Mouse (Mus musculus) yolk sac, embryonic 10.5 days (tissue): ENCODE measurements around the gene F12.

Experiments used
- DNase-seq: peaks from one replicate; pipeline ENCODE4 v3.0.0-alpha.2; 2017; ENCODE audit warnings: low spot score

Gene F12

DNA sequence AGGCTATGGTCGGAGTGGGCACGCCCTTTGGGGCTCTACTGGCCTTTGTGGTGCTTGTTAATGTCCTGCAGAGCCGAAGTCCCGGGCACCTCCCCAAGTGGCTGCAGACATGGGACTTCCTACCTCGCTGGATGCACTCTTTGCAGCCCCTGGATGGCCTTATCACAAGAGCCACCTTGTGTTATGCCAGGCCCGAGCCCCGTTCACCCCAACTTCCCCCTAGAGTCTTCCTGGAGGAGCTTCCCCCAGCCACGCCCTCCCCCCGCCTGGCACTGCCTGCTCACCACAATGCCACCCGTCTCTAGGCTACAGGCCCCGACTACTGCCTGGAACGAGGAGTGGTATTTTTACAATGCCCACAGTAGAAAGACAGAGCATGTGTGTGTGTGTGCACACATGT lies 13.3 kb downstream of the F12 start:
- no peak for DNase-seq

DNA sequence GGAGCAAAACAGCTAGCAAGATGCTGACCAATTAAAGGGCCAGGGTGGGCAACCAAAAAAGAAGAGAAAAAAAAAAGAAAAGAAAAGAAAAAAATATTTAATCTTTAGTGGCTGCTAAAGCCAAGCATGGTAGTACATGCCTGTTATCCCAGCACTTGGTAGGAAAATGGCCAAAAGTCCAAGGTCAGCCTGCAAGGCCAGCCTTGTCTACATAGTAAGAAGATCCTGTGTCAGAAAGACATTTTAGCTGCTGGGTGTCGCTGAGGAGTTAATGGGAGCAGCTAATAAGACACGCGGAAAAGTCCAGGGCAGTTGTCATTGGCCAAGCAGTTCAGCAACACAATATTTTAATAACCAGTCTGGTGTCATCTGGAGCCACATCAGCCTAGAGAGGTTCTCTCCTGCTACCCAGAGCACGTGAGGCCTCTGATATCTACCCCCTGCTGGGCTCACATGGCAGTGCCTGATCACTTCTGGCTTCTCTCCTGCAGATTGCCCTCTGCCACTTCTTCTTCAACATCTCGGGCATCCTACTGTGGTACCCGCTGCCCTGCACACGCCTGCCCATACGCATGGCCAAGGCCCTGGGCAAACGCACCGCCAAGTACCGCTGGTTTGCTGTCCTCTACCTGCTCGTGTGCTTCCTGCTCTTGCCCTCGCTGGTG lies 13.8 kb downstream of the F12 start:
- DNase-seq = no peak

DNA sequence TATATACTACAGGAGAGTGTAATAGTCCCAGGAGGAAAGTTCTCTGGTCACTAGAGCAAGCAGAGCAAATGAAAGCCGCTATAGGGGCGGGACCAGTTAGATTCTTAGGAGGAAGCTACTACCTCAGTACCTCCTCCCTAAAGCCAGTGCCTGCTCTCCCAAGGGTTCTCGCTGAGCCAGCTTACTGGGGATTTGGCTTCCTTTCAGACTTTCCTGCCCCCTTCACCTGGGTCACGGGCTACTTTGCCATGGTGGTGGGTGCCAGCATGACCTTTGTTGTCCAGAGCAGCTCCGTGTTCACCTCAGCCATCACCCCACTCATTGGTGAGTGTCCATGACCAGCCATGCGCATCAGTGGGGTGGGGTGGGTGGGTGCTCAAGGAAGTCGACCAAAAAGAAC lies 14.8 kb downstream of the F12 start:
- DNase-seq = no peak

DNA sequence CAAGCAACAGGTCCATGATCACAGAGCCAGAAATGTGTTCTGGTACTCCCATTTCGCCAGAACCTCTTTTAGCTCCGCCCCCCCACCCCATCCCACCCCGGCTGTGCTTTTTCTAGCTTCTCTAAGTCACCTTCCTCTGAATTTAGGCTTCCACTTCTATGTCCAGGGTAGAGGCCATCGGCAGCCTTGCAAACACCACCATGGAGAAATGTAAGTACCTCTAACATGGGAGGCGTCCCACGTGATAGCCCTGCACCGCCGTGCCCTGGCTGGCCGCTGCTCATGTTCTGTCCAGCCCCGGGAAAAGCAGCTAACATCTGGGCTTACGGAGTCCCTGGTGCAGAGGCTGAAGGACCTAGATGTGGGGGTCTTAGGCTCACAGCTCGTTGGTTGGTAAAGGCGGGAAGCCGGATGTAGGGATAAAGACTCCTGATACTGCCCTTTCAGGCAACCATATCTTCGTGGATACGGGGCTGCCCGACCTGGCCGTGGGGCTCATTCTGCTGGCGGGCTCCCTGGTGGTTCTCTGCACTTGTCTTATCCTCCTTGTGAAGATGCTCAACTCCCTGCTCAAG lies 18.0 kb downstream of the F12 start:
- DNase-seq = no peak

DNA sequence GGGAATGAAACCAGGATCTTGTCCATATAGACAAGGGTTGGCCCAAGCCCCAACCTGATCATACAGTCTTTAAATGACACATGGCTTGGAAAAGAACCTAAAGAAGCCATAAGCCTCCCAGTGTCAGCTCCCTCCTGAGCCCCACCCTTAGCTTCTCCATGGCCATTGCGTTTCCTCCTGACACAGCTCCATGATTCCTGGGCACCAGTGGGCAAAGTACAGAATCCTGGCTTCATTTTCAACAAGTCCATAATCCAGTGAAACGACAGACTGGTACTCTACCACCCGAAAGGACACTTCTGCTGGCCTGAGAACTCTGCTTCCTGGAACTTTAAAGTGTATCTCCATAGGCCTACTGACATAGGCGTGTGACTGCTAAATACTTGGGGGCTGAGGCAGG lies 19.3 kb downstream of the F12 start:
- no peak for DNase-seq

DNA sequence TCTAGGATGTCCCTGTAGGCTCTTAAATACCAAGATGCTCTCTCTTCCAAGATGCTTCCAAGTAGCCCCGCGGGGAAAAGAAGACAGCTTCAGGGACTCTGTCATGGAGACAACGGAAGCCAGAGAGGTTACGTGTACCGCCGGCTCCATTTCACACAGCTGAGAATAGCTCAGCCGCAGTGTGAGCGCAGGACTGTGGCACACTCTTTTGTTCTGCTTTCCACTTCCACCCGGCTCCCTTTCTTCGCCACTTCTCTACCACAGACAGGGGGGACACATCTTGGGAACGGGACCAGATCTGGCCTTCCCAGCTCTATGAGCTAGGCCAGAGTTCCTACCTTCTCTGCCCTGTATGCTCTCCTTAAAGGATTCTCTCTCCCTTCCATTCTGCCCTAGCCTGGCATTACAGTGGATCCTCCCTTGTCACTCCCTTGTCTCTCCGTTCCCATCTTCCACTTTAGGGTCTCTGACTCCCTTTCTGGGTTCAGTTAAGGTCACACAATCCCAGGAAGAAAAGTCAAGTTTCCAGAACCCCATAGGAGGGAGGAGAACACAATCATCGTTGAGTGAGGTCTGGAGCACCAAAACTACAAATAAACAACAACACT lies 20.7 kb downstream of the F12 start:
- no peak for DNase-seq

DNA sequence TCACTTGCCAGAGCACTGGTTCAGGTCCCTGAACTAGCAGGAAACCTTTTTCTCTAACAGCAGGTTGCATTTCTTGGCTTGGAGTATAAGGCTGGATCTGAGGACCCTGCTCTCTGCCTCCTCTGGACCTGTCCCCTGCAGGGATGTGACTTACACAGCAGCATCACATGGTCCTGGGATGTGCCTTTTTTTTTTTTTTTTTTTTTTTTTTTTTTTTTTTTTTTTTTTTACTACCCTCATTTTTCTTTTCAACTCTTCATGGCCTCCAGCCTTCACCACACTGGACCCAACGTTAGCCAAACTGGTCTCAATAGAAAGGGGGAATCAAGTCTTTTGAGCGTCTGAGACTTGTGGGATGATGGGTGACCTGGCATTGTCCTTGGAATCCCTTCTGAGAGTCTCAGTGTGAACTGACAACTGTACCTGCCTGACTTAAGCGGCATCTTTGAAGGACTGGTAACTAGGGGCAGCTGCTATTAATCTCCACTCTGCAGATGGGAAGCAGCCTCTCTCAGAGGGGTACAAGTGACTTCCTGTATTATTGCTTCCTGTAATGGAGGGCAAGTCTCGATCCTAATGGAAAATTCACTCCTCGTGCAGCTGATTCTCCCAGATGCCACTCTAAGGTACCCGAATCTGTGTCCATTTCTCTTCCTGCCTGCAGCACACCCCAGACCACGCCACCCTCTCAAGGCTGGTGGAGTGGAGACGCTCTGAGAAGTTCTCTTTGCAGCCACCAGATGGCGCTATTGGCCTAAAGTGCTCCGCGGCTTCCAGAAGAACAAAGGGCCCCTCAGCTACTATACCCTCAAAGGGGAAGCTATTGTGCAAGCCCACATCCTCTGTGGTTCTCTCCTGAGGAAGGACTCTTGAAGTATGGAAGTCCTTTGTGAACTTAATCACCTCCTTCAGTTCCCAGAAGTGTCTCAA lies 21.5 kb downstream of the F12 start:
- peak; percentile 57 for DNase-seq

DNA sequence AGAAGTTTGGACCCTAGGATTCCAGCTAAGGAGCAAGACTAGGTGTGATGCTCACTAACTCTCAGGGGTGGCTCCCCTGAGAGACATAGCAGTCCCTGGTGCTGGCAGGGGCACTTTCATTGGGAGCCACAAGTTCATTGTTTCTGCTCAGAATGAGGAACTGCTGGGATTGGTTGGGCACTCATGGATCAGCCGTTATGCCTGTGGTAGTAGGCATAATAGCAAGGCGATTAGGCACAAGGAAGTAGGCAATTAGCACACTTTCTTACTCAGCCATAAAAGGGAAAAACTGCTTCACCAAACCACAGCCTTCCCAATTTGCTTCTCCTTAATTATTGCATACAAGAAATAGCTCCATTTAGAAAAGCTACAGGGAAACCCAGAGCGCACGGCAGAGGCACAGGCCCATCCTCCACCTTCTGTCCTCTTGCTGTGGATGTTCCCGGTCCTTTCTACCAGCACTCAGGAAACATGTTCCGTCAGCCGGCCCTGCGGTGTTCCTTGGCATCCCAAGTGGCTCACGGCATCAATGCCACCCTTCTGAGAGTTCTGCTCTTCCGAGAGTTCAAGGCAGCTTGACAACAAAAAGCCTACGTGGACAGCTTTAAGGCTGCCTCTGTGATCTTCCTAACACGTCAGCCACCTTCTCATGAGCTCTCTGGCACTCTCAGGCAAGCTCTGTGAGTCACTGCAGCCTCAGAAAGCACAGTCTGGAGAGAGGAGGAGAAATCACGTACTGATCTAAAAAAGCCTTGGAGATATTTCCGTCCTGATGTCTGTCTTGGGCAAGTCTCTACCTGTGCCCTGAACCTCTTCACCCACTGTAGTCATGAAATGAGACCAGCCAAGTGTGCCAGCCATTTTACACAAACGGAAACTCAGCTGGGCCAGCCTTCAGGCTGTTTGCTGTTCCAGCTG lies 22.4 kb downstream of the F12 start:
- no peak for DNase-seq

DNA sequence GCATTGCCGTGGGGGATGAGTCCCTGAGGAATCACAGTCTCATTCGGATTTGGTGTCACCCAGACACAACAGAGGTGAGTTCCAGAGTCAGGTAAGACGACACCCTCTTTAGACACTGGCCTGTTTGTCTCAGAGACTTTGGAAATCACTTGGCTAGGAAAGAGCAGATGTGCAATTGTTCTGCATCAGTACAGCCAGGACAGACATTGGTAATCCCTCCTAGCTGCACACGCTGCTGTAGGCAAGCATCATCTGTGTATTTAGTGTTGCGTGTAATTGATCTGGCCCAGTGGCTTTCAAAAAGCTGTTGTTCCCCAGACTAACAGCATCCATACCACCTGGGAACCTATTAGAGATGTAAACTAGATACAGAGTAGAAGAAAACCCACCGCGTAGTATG lies 23.3 kb downstream of the F12 start:
- DNase-seq = no peak

DNA sequence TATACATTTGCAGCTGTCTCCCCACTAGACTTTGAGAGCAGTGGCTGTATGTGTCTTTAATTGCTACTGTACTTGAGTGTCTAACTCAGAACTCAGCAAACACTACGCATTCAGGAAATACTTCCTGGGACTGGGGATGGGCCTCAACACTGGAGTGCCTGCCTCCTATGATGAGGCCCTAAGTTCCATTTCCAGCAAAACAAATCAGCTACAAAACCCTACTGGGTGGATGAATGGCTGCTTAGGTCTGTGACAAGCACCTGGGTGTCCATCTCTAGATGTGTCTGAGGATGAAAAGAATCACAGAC lies 26.6 kb downstream of the F12 start:
- no peak for DNase-seq

DNA sequence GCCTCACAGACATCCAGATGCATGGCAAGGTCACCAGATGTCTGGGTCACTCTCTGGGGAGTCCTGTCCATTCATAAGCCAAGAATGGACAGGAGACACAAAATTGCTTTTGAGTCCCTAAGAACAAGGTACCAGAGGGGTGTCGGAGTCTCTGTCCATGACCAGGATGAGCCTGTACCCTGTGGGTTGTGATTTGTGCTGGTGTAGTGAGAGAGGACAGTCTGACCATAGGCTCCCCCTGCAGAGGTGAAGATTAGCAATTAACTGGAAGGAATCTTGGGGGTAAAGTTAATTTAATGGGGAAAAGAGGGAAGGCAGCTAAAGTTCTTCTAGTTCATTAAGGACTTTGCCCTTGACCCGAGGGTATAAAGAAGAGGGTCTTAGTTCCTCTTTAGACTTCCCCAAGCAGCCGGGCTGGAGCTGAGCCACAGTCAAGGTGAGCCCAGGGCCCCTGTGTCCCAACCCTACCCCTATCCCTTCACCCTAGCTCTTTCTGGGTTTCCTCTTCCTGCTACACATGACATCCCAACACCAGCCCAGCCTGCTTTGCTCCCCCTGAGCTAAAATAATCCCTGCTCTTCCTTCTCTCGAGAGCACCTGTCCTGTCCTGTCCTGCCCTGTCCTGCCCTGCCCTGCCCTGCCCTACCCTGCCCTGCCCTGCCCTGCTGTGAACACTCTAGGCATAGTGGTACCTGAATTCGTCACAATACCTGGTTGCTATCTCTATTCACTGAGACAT lies 27.1 kb downstream of the F12 start:
- DNase-seq = no peak

DNA sequence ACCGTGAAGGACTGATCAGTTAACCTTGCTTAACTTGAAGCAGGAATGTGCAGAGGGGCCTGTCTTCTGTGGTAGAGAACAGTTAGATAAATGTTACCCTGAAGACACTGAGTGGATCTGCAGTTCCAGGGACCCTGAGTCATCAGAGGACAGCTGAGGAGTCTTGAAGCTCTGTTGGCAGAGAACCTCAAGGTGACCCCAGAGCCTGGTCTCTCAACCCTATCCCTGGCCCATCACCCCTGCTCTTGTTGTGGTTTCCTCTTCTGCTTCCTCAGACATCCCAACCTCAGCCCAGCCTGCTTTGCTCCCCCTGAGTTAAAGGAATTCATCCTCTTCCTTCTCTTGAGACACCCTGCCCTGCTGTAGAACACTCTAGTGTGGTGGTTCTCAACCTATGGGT lies 28.5 kb downstream of the F12 start, which contains the start of gene Slc34a1:
TSS of gene Slc34a1 (plus strand) at position 100 of the 400 bp plus-strand sequence.
- DNase-seq = no peak

DNA sequence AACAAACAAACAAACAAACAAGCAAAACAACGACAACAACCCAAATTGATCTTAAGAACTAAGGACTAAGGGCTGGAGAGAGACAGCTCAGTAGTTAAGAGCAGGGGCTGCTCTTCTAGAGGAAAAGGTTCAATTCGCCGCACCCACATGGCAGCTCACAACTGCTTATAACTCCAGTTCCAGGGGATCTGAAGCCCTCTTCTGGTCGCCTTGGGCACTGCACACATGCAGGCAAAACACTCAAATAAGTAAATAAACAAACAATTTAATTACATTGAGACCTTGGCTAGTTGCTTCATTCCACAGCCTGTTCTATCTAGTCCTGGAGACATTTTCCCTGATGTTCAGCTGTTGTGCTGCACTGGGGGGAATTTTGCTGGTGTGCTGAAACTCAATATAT lies 33.7 kb downstream of the F12 start:
- no peak for DNase-seq

DNA sequence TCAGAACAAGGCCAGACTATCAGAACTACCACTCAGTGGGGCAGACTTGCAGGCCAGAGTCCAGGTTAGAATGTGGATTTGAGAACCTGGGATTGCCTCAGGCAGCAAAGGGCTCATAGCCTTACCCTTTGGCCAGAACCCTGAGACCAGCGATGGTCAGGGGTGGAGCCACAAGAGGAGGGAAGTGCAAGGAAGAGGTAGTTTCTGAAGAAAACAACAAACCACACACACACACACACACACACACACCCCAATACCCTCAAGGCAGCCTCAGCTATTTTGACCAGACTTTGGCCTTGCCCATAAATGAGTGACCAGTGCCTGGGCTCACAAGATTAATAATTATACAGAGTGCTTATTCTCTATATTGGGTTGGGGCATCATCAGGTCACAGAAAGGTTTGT lies 35.0 kb downstream of the F12 start:
- DNase-seq = peak; percentile 93

DNA sequence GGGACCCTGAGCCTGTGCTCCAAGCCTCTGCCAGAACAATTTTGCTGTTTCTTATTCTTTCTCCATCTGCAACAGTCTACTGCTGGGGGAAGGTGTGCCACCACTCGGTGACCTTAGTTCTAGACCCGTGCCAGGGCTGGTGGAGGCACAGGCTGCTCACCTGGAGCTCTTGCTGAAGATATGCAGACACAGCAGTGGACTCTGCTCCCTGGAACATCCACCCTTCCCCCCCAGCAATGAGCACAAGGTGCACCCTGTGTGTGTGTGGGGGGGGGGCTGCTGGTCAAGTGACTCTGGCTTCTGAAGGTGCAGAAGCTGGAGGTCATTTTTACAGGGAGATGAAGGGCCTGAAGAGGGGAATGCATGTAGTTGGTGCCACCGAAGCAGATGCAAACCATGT lies 35.9 kb downstream of the F12 start:
- peak; percentile 88 for DNase-seq

DNA sequence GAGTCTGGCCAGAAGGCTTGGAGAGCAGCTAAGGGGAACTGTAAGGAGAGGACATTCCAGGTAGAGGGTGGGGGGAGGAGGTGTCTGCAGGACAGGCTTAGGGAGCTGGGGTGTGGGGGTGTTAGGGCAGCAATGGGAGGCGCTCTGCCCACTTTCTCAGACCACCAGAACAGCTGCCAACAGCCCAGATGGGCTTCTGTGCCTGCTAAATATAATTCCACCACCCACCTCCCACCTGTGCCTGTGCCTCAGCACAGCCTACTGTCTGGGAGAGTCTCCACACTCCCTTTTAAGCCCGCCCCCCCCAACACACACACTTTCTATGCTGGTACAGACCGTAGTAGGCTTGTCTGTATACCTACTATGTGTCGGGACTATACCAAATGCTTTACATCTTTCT lies 44.8 kb downstream of the F12 start:
- DNase-seq = no peak

DNA sequence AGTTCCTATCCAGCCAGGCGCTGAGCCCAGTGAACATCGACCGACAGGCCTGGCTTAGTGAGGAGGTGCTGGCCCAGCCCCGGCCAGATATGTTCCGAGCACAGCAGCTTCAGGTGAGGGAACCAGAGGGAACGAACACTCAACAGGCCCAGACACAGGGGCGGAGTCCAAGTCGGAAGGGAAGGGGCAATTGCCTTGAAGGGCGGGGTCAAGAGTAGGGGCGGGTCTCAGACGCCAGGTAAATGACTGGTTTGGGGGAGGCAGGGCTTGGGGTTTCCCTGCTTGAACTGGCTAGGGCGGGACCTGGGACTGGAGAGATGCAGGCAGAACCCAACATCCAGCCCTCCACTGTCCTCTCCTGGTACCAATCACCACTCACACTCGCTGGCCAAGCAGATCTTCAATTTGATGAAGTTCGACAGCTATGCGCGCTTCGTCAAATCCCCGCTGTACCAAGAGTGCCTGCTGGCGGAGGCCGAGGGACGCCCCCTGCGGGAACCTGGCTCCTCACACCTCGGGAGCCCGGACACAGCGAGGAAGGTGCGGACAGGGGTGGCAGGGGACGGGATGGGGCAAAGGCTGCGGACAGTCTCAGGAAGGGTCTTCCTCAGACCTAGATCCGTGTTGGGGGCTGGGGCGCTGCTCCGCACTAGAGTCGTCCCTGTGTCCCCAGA lies 47.5 kb downstream of the F12 start:
- no peak for DNase-seq

DNA sequence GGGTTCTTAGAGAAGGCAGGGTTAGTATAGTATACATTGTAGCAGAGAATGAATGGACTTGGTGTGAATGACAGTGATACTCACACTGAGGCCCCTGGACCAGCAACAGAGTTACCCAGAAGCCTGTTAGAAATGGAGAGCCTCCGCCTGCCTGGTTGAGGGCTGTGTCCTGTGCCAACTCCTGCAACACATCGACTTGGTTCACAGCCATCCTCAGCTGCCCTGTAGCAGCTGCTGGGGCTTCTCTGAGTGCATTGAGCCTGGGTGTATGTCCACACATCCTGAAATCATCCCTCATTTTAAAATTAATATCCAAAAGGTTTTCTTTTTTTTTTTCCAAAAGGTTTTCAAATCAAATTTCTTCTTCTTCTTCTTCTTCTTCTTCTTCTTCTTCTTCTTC lies 50.7 kb downstream of the F12 start:
- no peak for DNase-seq

DNA sequence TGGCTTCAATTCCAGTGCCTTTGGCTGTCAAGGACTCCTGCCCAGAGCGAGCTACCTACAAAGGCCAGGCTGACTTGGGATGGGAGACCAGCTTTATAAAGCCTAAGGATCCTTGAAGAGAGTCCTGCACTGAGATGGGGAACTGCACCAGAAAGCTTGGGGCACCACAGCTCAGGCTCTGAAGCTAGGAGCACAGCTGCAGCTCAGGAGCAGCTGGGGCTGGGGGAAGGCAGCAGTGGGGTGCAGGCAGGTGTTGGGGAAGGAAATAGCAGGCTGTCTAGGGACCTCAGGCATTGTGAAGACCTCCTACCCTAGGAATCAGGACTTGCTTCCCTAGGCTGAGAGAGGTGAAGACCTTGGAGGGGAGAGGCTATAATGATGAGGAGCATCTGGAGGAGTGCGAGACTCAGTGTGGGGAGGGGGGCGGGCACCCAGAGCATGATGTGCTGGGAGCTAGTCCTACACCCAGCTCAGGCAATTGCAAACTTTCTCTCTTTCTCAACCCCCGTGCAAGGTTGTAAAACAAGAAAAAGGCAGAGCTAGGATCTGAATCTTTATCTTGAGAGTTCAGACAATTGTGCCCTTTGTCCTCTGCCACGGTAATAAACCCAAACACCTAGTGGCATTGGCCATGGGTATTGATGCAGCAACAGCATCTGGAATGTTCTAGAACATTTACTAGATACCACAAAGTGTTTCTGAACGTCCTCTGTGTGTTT lies 52.2 kb downstream of the F12 start:
- DNase-seq = no peak

DNA sequence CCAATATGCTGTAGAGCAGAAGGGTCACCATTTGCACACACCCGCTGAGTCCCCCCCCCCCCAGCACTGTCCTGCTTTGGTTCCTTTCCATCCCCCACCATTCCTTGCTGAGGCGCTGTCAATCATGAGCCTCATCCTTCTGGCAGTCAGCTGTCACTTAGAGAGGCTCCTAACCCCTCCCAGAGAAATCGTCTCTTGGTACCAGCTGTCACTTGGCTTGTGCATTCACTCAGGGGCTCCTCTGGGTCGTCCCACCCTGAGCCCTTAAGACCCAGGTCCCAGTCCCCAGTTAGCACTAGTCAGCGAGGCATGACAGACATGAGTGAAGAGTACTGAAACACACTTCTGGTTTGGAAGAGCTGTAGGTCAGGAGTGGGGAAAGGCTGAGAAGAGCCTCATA lies 54.9 kb downstream of the F12 start:
- DNase-seq = no peak
